Mouse (Mus musculus): Measurements from ENCODE around the gene Stau1.

GRCm38 (mm10) chr2:167038716-167039115 is 42.6 kb upstream of the Stau1 start:
- TF ChIP-seq POLR2A (IDR thresholded peaks at IDR 0.05; ENCODE audit: borderline replicate concordance, low read depth, low read length) = no peak
- no peak for TF ChIP-seq CTCF (IDR thresholded peaks at IDR 0.05; ENCODE audit: low read depth, low read length)

All from bone marrow macrophage, adult 2 months (primary cell).